Mouse (Mus musculus): ENCODE measurements around the gene Astl.

DNA sequence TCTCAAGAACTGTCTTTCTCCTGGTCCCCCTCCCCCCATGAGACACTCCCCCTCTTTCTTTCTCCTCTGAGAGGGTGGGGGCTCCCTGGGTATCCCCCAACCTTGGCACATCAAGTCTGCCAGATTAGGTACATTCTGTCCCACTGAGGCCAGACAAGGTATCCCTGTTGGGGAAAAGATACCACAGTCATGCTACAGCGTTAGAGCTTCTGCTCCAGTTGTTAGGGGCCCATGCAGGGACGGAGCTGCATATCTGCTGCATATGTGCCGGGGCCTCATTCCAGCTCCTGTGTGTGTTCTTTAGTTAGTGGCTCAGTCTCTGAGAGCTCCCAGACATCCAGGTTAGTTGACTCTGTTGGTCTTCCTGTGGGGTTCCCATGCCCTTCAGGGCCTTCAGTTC lies 35.7 kb downstream of the Astl start:
- TF ChIP-seq TAL1 (conservative IDR thresholded peaks at IDR 0.05; ENCODE audit: low read depth, low read length) (no peak), GATA1 (IDR thresholded peaks at IDR 0.05; ENCODE audit: borderline replicate concordance, low read length) (no peak), CTCF (IDR thresholded peaks at IDR 0.05; ENCODE audit: low read depth, low read length) (no peak), GATA2 (IDR thresholded peaks at IDR 0.05; ENCODE audit: borderline replicate concordance, low read depth, low read length) (no peak), POLR2AphosphoS5 (IDR thresholded peaks at IDR 0.05; ENCODE audit: insufficient replicate concordance, low read depth, low read length) (no peak)
